Mouse (Mus musculus) heart, embryonic 10.5 days (tissue): ENCODE results near the gene Fbln1. TPM values are rescaled to one million over a fixed set of nuclear protein-coding genes. Genes with fewer than 3 reads are reported as not detected.
A peak's percentile ranks its signal among the peaks of the same experiment; 100 is the strongest.

Experiments used
- DNase-seq: peaks from one replicate; pipeline ENCODE4 v3.0.0-alpha.2; 2017; ENCODE audit warnings: low spot score
- H3K27ac ChIP-seq: fragments of 300-500 bp; sonication (generic); 2 replicates; pipeline ENCODE4 v1.5.1; 2016; ENCODE audit warnings: mild to moderate bottlenecking
- H3K27me3 ChIP-seq: fragments of 300-500 bp; sonication (generic); 2 replicates; pipeline ENCODE4 v1.6.1; 2016; ENCODE audit warnings: mild to moderate bottlenecking; ENCODE audit not compliant: poor library complexity, insufficient read depth, severe bottlenecking
- H3K36me3 ChIP-seq: fragments of 300-500 bp; sonication (generic); 2 replicates; pipeline ENCODE4 v1.6.1; 2016; ENCODE audit warnings: mild to moderate bottlenecking, moderate library complexity
- H3K4me1 ChIP-seq: fragments of 300-500 bp; sonication (generic); 2 replicates; pipeline ENCODE4 v1.6.1; 2016; ENCODE audit warnings: mild to moderate bottlenecking
- H3K4me3 ChIP-seq: fragments of 300-500 bp; sonication (generic); 2 replicates; pipeline ENCODE4 v1.5.1; 2016; ENCODE audit warnings: mild to moderate bottlenecking, moderate library complexity
- H3K9me3 ChIP-seq: fragments of 300-500 bp; sonication (generic); 2 replicates; pipeline ENCODE4 v1.6.1; 2016; ENCODE audit warnings: mild to moderate bottlenecking, moderate library complexity
- WGBS: fragments of 180-500 bp; shearing (Covaris S2); methylation state at CpG from one replicate; pipeline ENCODE4 v1.1.7; 2016; 5-methylcytosine and 5-hydroxymethylcytosine counted together
- polyA plus RNA-seq: library from polyadenylated mRNA; unstranded; fragments of >200 nt; fragmentation: Nextera tagmentation; extraction: Ambion mirVana; gene quantifications from 2 replicates; pipeline ENCODE4 v1.2.1, GENCODE M21; 2016

Fbln1 gene
- polyA plus RNA-seq, 1 experiment from 2014 or later = 146 TPM

DNA sequence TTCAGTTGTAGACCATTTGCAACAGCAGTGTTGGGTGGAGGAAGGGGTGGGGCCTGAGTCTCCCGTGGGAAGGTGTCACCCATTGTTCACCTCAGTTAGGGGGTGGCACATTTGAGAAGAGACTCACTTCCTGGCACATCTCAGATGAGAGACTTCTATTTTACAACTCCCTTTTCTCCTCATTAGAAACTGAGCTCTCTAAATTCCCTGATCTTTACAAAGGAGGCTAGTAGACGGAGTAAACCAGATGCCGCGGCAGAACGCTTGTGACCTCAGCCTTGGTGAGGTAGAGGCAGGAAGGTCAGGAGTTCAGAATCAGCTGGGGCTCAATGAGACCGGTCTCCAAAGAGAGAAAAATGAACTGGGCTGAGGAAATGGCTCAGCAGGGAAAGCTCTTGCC is 41.2 kb downstream of the Fbln1 start:
- H3K4me3 ChIP-seq = no peak overlapping the region
- H3K27ac ChIP-seq = no peak overlapping the region
- peaks cover 83% of the 10 kb centered on the region for H3K36me3 ChIP-seq
- DNase-seq = no peak
- WGBS = 78% methylated on average over 6 of the region's 6 CpGs
- H3K9me3 ChIP-seq = no peaks in the 10 kb centered on the region
- peaks cover 9% of the 10 kb centered on the region; the same call in 1 of the 2 replicates for H3K4me1 ChIP-seq
- H3K27me3 ChIP-seq = peaks cover 14% of the 10 kb centered on the region; the same call in 1 of the 2 replicates

- 96% methylated on average over 5 of the region's 5 CpGs for WGBS
- DNase-seq = no peak
- Histone ChIP-seq H3K27me3 (peaks cover 7% of the 10 kb centered on the region; the same call in 1 of the 2 replicates), H3K9me3 (no peaks in the 10 kb centered on the region), H3K36me3 (peaks cover 81% of the 10 kb centered on the region), H3K4me1 (peaks cover 9% of the 10 kb centered on the region; the same call in 1 of the 2 replicates), H3K27ac (no peak overlapping the region), H3K4me3 (no peak overlapping the region)
These were observed 42.6 kb downstream of the Fbln1 start for GRCm38 (mm10) chr15:85248311-85248710.

DNA sequence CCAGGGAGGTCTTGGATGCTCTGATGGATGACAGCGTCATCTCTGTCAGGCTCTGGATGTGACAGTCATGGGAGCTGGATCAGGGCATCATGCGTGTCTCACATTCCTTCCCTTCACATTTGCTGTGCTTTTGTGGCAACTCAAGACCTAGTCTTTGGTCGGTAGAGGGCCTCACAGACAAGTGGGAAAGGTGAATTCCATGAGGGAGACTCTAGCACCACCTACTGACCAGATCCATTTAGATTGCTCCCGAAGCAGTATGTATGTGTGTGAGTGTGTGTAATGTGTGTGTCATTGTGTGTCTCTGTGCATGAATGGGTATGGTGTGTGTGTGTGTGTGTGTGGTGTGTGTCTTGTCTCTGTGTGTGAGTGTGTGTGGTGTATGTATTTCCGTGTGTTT is 43.5 kb downstream of the Fbln1 start:
- peaks cover 9% of the 10 kb centered on the region; the same call in 1 of the 2 replicates for H3K4me1 ChIP-seq
- H3K9me3 ChIP-seq = no peaks in the 10 kb centered on the region
- H3K36me3 ChIP-seq = peaks cover 77% of the 10 kb centered on the region
- DNase-seq = no peak
- H3K27ac ChIP-seq = no peak overlapping the region
- 55% methylated on average over 5 of the region's 5 CpGs for WGBS
- H3K27me3 ChIP-seq = peaks cover 7% of the 10 kb centered on the region; the same call in 1 of the 2 replicates
- H3K4me3 ChIP-seq = no peak overlapping the region

DNA sequence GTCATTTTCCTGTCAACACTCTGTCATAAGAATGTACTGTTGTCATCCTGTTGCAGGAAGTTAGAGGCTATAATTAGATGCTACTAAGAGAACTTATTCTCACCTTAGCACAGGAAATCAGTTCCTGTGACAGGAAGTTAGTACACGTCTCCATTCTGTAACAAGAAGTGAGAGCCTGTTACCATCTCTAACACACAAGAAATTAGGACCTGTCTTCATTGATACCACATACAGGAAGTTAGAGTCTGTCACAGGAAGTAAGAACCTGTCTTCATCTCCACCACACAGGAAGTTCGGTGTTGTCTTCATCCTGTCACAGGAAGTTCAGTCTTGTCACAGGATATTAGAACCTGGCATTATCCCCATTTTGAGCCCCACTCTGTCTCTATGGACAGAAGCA is 44.7 kb downstream of the Fbln1 start:
- WGBS = 79% methylated on average over 2 of the region's 2 CpGs
- Histone ChIP-seq H3K4me3 (no peak overlapping the region), H3K36me3 (peaks cover 69% of the 10 kb centered on the region)

GRCm38 (mm10) chr15:85252476-85252875 is 46.7 kb downstream of the Fbln1 start:
- Histone ChIP-seq H3K9me3 (no peaks in the 10 kb centered on the region), H3K36me3 (peaks cover 52% of the 10 kb centered on the region), H3K4me1 (0 out of 2 replicates have a peak, but pooled peaks cover 4% of the 10 kb centered on the region), H3K27ac (no peak overlapping the region), H3K4me3 (no peak overlapping the region), H3K27me3 (peaks cover 7% of the 10 kb centered on the region; the same call in 1 of the 2 replicates)
- DNase-seq = no peak
- 88% methylated on average over 6 of the region's 6 CpGs for WGBS

More for the DNA sequence above, 44.7 kb downstream of the Fbln1 start:
- peaks cover 7% of the 10 kb centered on the region; the same call in 1 of the 2 replicates for H3K27me3 ChIP-seq
- H3K27ac ChIP-seq = no peak overlapping the region
- H3K4me1 ChIP-seq = 0 out of 2 replicates have a peak, but pooled peaks cover 4% of the 10 kb centered on the region
- no peaks in the 10 kb centered on the region for H3K9me3 ChIP-seq
- DNase-seq = no peak

DNA sequence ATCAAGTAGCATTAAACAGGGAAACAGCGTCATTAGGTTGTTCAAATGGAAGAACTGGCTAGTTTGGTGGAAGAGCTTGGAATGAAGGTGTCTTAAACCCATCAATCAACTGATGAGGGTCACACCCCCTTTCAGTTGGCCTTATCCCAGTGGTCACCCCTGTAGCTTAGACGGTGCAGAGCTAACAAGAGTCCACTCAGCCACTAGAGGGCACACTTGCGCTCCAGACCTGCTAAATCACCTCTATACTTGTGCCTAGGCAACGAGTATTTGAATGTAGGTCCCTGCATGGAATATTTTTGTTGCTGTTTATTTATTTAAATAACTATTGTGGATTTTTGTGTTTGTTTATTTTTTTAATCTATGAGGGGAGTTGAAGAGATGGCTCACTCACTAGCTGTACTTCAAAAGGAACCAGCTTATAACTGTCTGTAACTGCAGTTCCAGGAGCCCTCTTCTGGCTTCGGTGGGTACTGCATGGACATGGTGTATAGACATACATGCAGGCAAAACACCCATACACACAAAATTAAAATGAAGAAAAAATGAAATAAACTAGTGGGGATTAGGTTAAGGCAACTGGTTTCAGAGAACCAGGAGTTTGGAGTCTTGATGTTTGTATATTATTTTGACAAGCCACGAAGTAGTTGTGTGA is 52.2 kb downstream of the Fbln1 start:
- DNase-seq = no peak
- WGBS = 71% methylated on average over 6 of the region's 6 CpGs
- Histone ChIP-seq H3K27me3 (no peaks in the 10 kb centered on the region), H3K36me3 (peaks cover 36% of the 10 kb centered on the region), H3K4me1 (no peaks in the 10 kb centered on the region), H3K9me3 (no peaks in the 10 kb centered on the region), H3K27ac (no peak overlapping the region), H3K4me3 (no peak overlapping the region)

DNA sequence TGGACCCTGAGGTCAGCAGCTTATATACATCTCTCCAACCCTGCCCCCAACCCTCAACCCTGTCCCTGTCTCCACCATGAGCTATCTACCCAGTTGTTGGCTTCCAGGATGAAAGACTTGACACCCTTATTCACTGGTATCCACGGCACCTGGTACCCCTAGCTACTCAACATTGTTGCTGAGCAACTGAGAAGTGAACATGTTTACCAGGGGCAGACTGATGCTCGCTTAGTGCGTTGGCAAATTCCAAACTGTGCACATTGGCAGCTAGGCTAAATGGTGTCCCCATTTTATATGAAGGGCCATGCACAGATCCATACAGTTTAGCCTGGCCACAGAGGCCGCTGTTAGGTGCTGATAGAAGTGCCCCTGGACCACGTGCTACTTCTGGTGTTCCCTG is 57.1 kb downstream of the Fbln1 start:
- Histone ChIP-seq H3K4me1 (peaks cover 10% of the 10 kb centered on the region), H3K4me3 (no peak overlapping the region), H3K27me3 (no peaks in the 10 kb centered on the region), H3K27ac (no peak overlapping the region), H3K36me3 (peaks cover 40% of the 10 kb centered on the region), H3K9me3 (no peaks in the 10 kb centered on the region)
- DNase-seq = no peak
- 81% methylated on average over 5 of the region's 5 CpGs for WGBS

- H3K36me3 ChIP-seq = peaks cover 22% of the 10 kb centered on the region
- H3K27ac ChIP-seq = no peak overlapping the region
- no peak overlapping the region for H3K4me3 ChIP-seq
- WGBS = 44% methylated on average over 14 of the region's 14 CpGs
- H3K27me3 ChIP-seq = no peaks in the 10 kb centered on the region
- peaks cover 31% of the 10 kb centered on the region for H3K4me1 ChIP-seq
- DNase-seq = peak; percentile 91
- no peaks in the 10 kb centered on the region for H3K9me3 ChIP-seq
These were observed 61.1 kb downstream of the Fbln1 start for GRCm38 (mm10) chr15:85266729-85267434.

- DNase-seq = no peak
- Histone ChIP-seq H3K27me3 (no peaks in the 10 kb centered on the region), H3K9me3 (no peaks in the 10 kb centered on the region), H3K4me3 (no peak overlapping the region), H3K36me3 (peaks cover 21% of the 10 kb centered on the region), H3K4me1 (peaks cover 36% of the 10 kb centered on the region), H3K27ac (no peak overlapping the region)
- WGBS = 88% methylated on average over 19 of the region's 19 CpGs
These were observed 62.1 kb downstream of the Fbln1 start for GRCm38 (mm10) chr15:85267891-85268290.

GRCm38 (mm10) chr15:85272988-85273387 is 67.2 kb downstream of the Fbln1 start:
- H3K27ac ChIP-seq = 0 out of 2 replicates have a peak overlapping the region, but pooled peaks have one; percentile 43
- H3K36me3 ChIP-seq = no peaks in the 10 kb centered on the region
- no peak overlapping the region for H3K4me3 ChIP-seq
- no peaks in the 10 kb centered on the region for H3K9me3 ChIP-seq
- DNase-seq = no peak
- 45% methylated on average over 11 of the region's 11 CpGs for WGBS
- peaks cover 28% of the 10 kb centered on the region for H3K4me1 ChIP-seq
- H3K27me3 ChIP-seq = no peaks in the 10 kb centered on the region

DNA sequence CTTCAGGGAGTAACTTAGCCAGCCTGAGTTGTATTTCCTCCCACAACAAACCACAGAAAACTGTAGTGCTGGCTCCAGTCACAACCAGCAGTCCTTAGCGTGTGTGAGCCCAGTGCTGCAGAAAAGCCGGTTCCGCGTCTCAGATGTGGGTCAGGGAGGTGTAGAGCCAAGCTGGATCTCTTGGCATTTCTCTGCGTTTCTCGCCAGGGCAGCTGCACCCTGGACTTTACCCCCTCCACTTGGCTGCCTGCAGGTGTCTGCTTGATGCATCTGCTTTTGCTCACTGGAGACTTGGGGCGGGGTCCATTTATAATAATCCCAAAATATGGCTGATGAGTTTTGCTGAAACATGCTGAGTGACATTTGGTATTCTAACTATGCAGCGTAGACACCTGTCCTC is 71.5 kb downstream of the Fbln1 start:
- H3K4me1 ChIP-seq = peaks cover 12% of the 10 kb centered on the region
- H3K4me3 ChIP-seq = no peak overlapping the region
- no peak overlapping the region for H3K27ac ChIP-seq
- no peaks in the 10 kb centered on the region for H3K27me3 ChIP-seq
- H3K36me3 ChIP-seq = no peaks in the 10 kb centered on the region
- H3K9me3 ChIP-seq = no peaks in the 10 kb centered on the region
- DNase-seq = no peak
- WGBS = 86% methylated on average over 8 of the region's 8 CpGs

DNA sequence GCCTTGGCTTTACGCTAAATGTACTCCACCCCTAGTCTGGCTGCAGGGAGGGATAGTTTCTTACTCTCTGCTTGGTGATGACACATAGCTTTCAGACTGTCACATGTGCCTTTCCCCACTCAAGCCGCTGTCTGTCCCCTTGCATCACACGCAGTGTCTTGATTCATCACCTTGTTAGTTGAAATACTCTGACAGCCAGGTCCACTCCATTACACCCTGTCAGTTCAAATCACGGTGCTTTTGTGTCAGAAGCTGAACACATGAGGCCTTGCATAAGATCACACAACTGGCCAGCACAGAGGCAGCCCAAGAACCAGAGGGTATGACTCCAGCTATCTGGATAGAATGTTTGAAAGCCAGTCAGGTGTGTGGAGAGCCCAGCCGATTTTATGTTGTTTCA is 73.2 kb downstream of the Fbln1 start:
- H3K27me3 ChIP-seq = no peaks in the 10 kb centered on the region
- 70% methylated on average over 5 of the region's 5 CpGs for WGBS
- H3K9me3 ChIP-seq = no peaks in the 10 kb centered on the region
- H3K36me3 ChIP-seq = no peaks in the 10 kb centered on the region
- H3K27ac ChIP-seq = no peak overlapping the region
- peaks cover 6% of the 10 kb centered on the region for H3K4me1 ChIP-seq
- H3K4me3 ChIP-seq = no peak overlapping the region
- DNase-seq = no peak

- no peak for DNase-seq
- no peaks in the 10 kb centered on the region for H3K9me3 ChIP-seq
- WGBS = 81% methylated on average over 5 of the region's 5 CpGs
- H3K36me3 ChIP-seq = 0 out of 2 replicates have a peak, but pooled peaks cover 2% of the 10 kb centered on the region
- no peak overlapping the region for H3K4me3 ChIP-seq
- peaks cover 9% of the 10 kb centered on the region for H3K4me1 ChIP-seq
- no peaks in the 10 kb centered on the region for H3K27me3 ChIP-seq
- no peak overlapping the region for H3K27ac ChIP-seq
These were observed 76.3 kb downstream of the Fbln1 start for GRCm38 (mm10) chr15:85282021-85282420.
